Mouse (Mus musculus): ENCODE measurements around the gene Dysf. TPM values are rescaled to one million over a fixed set of nuclear protein-coding genes. Genes with fewer than 3 reads are reported as not detected.
A peak's percentile ranks its signal among the peaks of the same experiment; 100 is the strongest.

The Dysf gene
- polyA plus RNA-seq, 1 experiment from 2014 or later: 4.9 TPM

GRCm38 (mm10) chr6:84229739-84230138, 221.3 kb downstream of the Dysf start:
- 67% methylated on average over 7 of the region's 7 CpGs for WGBS
- no peak overlapping the region for H3K4me3 ChIP-seq
- H3K9ac ChIP-seq: no peak overlapping the region
- H3K27me3 ChIP-seq: no peaks in the 10 kb centered on the region; the same call in 1 of the 2 replicates
- no peaks in the 10 kb centered on the region for H3K9me3 ChIP-seq (replicated peaks)
- H3K4me2 ChIP-seq (replicated peaks): no peak overlapping the region
- no peak overlapping the region for H3K27ac ChIP-seq
- H3K36me3 ChIP-seq: no peaks in the 10 kb centered on the region
- H3K4me1 ChIP-seq: peaks cover 36% of the 10 kb centered on the region
- no peak for ATAC-seq (ENCODE audit: low FRiP score)

- Histone ChIP-seq H3K27ac (no peak overlapping the region), H3K9ac (no peak overlapping the region), H3K9me3 (replicated peaks) (no peaks in the 10 kb centered on the region), H3K4me1 (peaks cover 36% of the 10 kb centered on the region), H3K4me2 (replicated peaks) (no peak overlapping the region), H3K4me3 (no peak overlapping the region), H3K36me3 (no peaks in the 10 kb centered on the region), H3K27me3 (no peaks in the 10 kb centered on the region; the same call in 1 of the 2 replicates)
- 50% methylated on average over 7 of the region's 7 CpGs for WGBS
- ATAC-seq (ENCODE audit: low FRiP score): no peak
These were observed 222.7 kb downstream of the Dysf start for GRCm38 (mm10) chr6:84231108-84231507.

GRCm38 (mm10) chr6:84232063-84232760, 223.8 kb downstream of the Dysf start:
- no peak for ATAC-seq (ENCODE audit: low FRiP score)
- H3K9ac ChIP-seq: 0 out of 2 replicates have a peak overlapping the region, but pooled peaks have one; percentile 18
- H3K4me1 ChIP-seq: peaks cover 36% of the 10 kb centered on the region
- no peak overlapping the region for H3K4me2 ChIP-seq (replicated peaks)
- no peak overlapping the region for H3K4me3 ChIP-seq
- H3K27me3 ChIP-seq: no peaks in the 10 kb centered on the region
- WGBS: 57% methylated on average over 8 of the region's 8 CpGs
- H3K36me3 ChIP-seq: no peaks in the 10 kb centered on the region
- H3K9me3 ChIP-seq (replicated peaks): no peaks in the 10 kb centered on the region
- H3K27ac ChIP-seq: no peak overlapping the region

GRCm38 (mm10) chr6:84233783-84234182, 225.4 kb downstream of the Dysf start:
- H3K9me3 ChIP-seq (replicated peaks): no peaks in the 10 kb centered on the region
- no peak overlapping the region for H3K27ac ChIP-seq
- no peaks in the 10 kb centered on the region for H3K36me3 ChIP-seq
- H3K4me3 ChIP-seq: no peak overlapping the region
- H3K27me3 ChIP-seq: no peaks in the 10 kb centered on the region
- no peak for ATAC-seq (ENCODE audit: low FRiP score)
- no peak overlapping the region for H3K4me2 ChIP-seq (replicated peaks)
- WGBS: 68% methylated on average over 6 of the region's 6 CpGs
- no peak overlapping the region for H3K9ac ChIP-seq
- peaks cover 31% of the 10 kb centered on the region for H3K4me1 ChIP-seq

GRCm38 (mm10) chr6:84235365-84235764, 227.0 kb downstream of the Dysf start:
- Histone ChIP-seq H3K9ac (no peak overlapping the region), H3K27me3 (no peaks in the 10 kb centered on the region), H3K4me3 (no peak overlapping the region), H3K4me1 (peaks cover 18% of the 10 kb centered on the region), H3K9me3 (replicated peaks) (0 out of 2 replicates have a peak, but pooled peaks cover 2% of the 10 kb centered on the region), H3K27ac (no peak overlapping the region), H3K4me2 (replicated peaks) (no peak overlapping the region), H3K36me3 (no peaks in the 10 kb centered on the region)
- ATAC-seq (ENCODE audit: low FRiP score): no peak
- 91% methylated on average over 2 of the region's 2 CpGs for WGBS

GRCm38 (mm10) chr6:84243385-84243784, 235.0 kb downstream of the Dysf start:
- no peak overlapping the region for H3K27ac ChIP-seq
- 93% methylated on average over 3 of the region's 3 CpGs for WGBS
- no peak overlapping the region for H3K4me2 ChIP-seq (replicated peaks)
- H3K9ac ChIP-seq: no peak overlapping the region
- peaks cover 2% of the 10 kb centered on the region; the same call in 1 of the 2 replicates for H3K4me1 ChIP-seq
- ATAC-seq (ENCODE audit: low FRiP score): no peak
- H3K4me3 ChIP-seq: no peak overlapping the region
- no peaks in the 10 kb centered on the region for H3K27me3 ChIP-seq
- H3K36me3 ChIP-seq: no peaks in the 10 kb centered on the region
- H3K9me3 ChIP-seq (replicated peaks): 0 out of 2 replicates have a peak, but pooled peaks cover 2% of the 10 kb centered on the region

- 64% methylated on average over 4 of the region's 4 CpGs for WGBS
- Histone ChIP-seq H3K4me1 (peaks cover 2% of the 10 kb centered on the region; the same call in 1 of the 2 replicates), H3K36me3 (no peaks in the 10 kb centered on the region), H3K4me3 (no peak overlapping the region), H3K4me2 (replicated peaks) (no peak overlapping the region), H3K9ac (no peak overlapping the region), H3K27me3 (no peaks in the 10 kb centered on the region), H3K9me3 (replicated peaks) (no peaks in the 10 kb centered on the region), H3K27ac (no peak overlapping the region)
- no peak for ATAC-seq (ENCODE audit: low FRiP score)
These were observed 237.8 kb downstream of the Dysf start for GRCm38 (mm10) chr6:84246101-84246760.

GRCm38 (mm10) chr6:84246979-84247378, 238.6 kb downstream of the Dysf start:
- no peaks in the 10 kb centered on the region for H3K36me3 ChIP-seq
- ATAC-seq (ENCODE audit: low FRiP score): no peak
- H3K27me3 ChIP-seq: no peaks in the 10 kb centered on the region
- H3K4me3 ChIP-seq: no peak overlapping the region
- H3K4me1 ChIP-seq: peaks cover 2% of the 10 kb centered on the region; the same call in 1 of the 2 replicates
- no peak overlapping the region for H3K4me2 ChIP-seq (replicated peaks)
- 55% methylated on average over 5 of the region's 5 CpGs for whole genome bisulfite sequencing
- no peaks in the 10 kb centered on the region for H3K9me3 ChIP-seq (replicated peaks)
- no peak overlapping the region for H3K27ac ChIP-seq
- H3K9ac ChIP-seq: no peak overlapping the region

Other genes starting within 250 kb of the Dysf start
- 0.13 TPM in 1 of 2 replicates, not detected in the other for gene Ankrd53, start 245.9 kb upstream of the Dysf start, polyA plus RNA-seq (2016; fragmentation: Nextera tagmentation; extraction: Ambion mirVana)
- gene Tex261, start 232.8 kb upstream of the Dysf start, polyA plus RNA-seq (2016; fragmentation: Nextera tagmentation; extraction: Ambion mirVana): 62.2 and 65.8 TPM in 2 replicates
- 61.3 and 65.7 TPM in 2 replicates for gene Nagk, start 213.6 kb upstream of the Dysf start, polyA plus RNA-seq (2016; fragmentation: Nextera tagmentation; extraction: Ambion mirVana)
- 20.7 and 27.9 TPM in 2 replicates for gene Paip2b, start 176.8 kb upstream of the Dysf start, polyA plus RNA-seq (2016; fragmentation: Nextera tagmentation; extraction: Ambion mirVana)
- gene Zfp638, start 141.5 kb upstream of the Dysf start, polyA plus RNA-seq (2016; fragmentation: Nextera tagmentation; extraction: Ambion mirVana): 103 and 104 TPM in 2 replicates

All from hindbrain, embryonic 12.5 days (tissue).